Mouse (Mus musculus) liver, postnatal 0 days (tissue): ENCODE measurements around the gene Bmt2. TPM values are rescaled to one million over a fixed set of nuclear protein-coding genes. Genes with fewer than 3 reads are reported as not detected.

Source experiments
- ATAC-seq: fragments of 200-750 bp; cut with Nextera tagmentation; 2 replicates; pipeline ENCODE4 v1.8.0; 2017; ENCODE audit warnings: mild to moderate bottlenecking, moderate library complexity
- DNase-seq: peaks from one replicate; pipeline ENCODE4 v3.0.0-alpha.2; 2016
- H3K27ac ChIP-seq: fragments of 300-500 bp; sonication (generic); 2 replicates; pipeline ENCODE4 v1.5.1; 2014; ENCODE audit warnings: antibody characterized with exemption, moderate library complexity, mild to moderate bottlenecking, low read depth
- H3K27me3 ChIP-seq: fragments of 300-500 bp; sonication (generic); 2 replicates; pipeline ENCODE4 v1.6.1; 2014; ENCODE audit warnings: low read length, control low read depth, mixed read lengths; ENCODE audit not compliant: insufficient read depth
- H3K36me3 ChIP-seq: fragments of 300-500 bp; sonication (generic); replicated peaks from 2 replicates; pipeline ENCODE4 v1.6.1; 2014; ENCODE audit warnings: mild to moderate bottlenecking, control low read depth, low read length, moderate library complexity, mixed read lengths; ENCODE audit not compliant: insufficient read depth
- H3K4me1 ChIP-seq: fragments of 300-500 bp; sonication (generic); 2 replicates; pipeline ENCODE4 v1.6.1; 2014; ENCODE audit warnings: antibody characterized with exemption, mild to moderate bottlenecking, control low read depth; ENCODE audit not compliant: insufficient read depth
- H3K4me2 ChIP-seq: fragments of 300-500 bp; sonication (generic); 2 replicates; pipeline ENCODE4 v1.6.1; 2014; ENCODE audit warnings: low read depth, mild to moderate bottlenecking, low read length, moderate library complexity, mixed read lengths
- H3K4me3 ChIP-seq: fragments of 300-500 bp; sonication (generic); 2 replicates; pipeline ENCODE4 v1.5.1; 2014; ENCODE audit warnings: low read depth, low read length
- H3K9ac ChIP-seq: fragments of 300-500 bp; sonication (generic); replicated peaks from 2 replicates; pipeline ENCODE4 v1.6.1; 2014; ENCODE audit warnings: mild to moderate bottlenecking, moderate library complexity
- H3K9me3 ChIP-seq: fragments of 300-500 bp; sonication (generic); 2 replicates; pipeline ENCODE4 v1.6.1; 2016; ENCODE audit warnings: mild to moderate bottlenecking, control low read depth, low read length, mixed read lengths
- CTCF ChIP-seq: sonication (generic); IDR thresholded peaks from 2 replicates; pipeline ENCODE4 v1.5.1; 2016; ENCODE audit warnings: antibody characterized with exemption, low read depth
- EP300 ChIP-seq: IDR thresholded peaks from 2 replicates; pipeline ENCODE4 v1.6.1; 2016; ENCODE audit warnings: antibody characterized with exemption, low read depth, mild to moderate bottlenecking
- WGBS: fragments of 180-500 bp; shearing (Covaris S2); extraction: QIAGEN DNeasy Blood & Tissue Kit; methylation state at CpG from one replicate; pipeline ENCODE4 v1.1.7; 2014; ENCODE audit not compliant: insufficient replicate concordance; 5-methylcytosine and 5-hydroxymethylcytosine counted together
- polyA plus RNA-seq: library from polyadenylated mRNA; unstranded; fragments of >200 nt; fragmentation: Nextera tagmentation; extraction: Ambion mirVana; gene quantifications from 2 replicates; pipeline ENCODE4 v1.2.1, GENCODE M21; 2015

The Bmt2 gene
- polyA plus RNA-seq, 1 experiment from 2014 or later: 3.2 TPM

- peak; percentile 26 for DNase-seq
- H3K4me3 ChIP-seq: no peak overlapping the region
- H3K9me3 ChIP-seq: no peaks in the 10 kb centered on the region
- no peaks in the 10 kb centered on the region for H3K27me3 ChIP-seq
- 0 out of 2 replicates have a peak, but pooled peaks have one; percentile 49 for ATAC-seq
- TF ChIP-seq CTCF (no peak), EP300 (no peak)
- no peak overlapping the region for H3K27ac ChIP-seq
- peaks cover 7% of the 10 kb centered on the region; the same call in 1 of the 2 replicates for H3K36me3 ChIP-seq
- no peak overlapping the region for H3K9ac ChIP-seq
- H3K4me1 ChIP-seq: peaks cover 14% of the 10 kb centered on the region
- 39% methylated on average over 6 of the region's 6 CpGs for WGBS
- no peak overlapping the region; the same call in 1 of the 2 replicates for H3K4me2 ChIP-seq
These were observed 76.2 kb downstream of the Bmt2 start for GRCm38 (mm10) chr6:13601587-13601986.

- no peak for TF ChIP-seq CTCF
- no peak for TF ChIP-seq EP300
- peaks cover 9% of the 10 kb centered on the region; the same call in 1 of the 2 replicates for H3K4me1 ChIP-seq
- no peaks in the 10 kb centered on the region for H3K27me3 ChIP-seq
- H3K36me3 ChIP-seq: peaks cover 14% of the 10 kb centered on the region
- H3K4me2 ChIP-seq: no peak overlapping the region
- no peak overlapping the region for H3K9ac ChIP-seq
- no peak for ATAC-seq
- DNase-seq: no peak
- H3K27ac ChIP-seq: no peak overlapping the region
- H3K9me3 ChIP-seq: no peaks in the 10 kb centered on the region
- 76% methylated on average over 7 of the region's 7 CpGs for WGBS
- no peak overlapping the region for H3K4me3 ChIP-seq
These were observed 79.4 kb downstream of the Bmt2 start for GRCm38 (mm10) chr6:13598239-13598923.

- no peak overlapping the region for H3K9ac ChIP-seq
- H3K4me1 ChIP-seq: no peaks in the 10 kb centered on the region
- no peak for DNase-seq
- no peaks in the 10 kb centered on the region for H3K27me3 ChIP-seq
- no peak for TF ChIP-seq EP300
- TF ChIP-seq CTCF: no peak
- H3K27ac ChIP-seq: no peak overlapping the region
- no peaks in the 10 kb centered on the region for H3K9me3 ChIP-seq
- peaks cover 28% of the 10 kb centered on the region for H3K36me3 ChIP-seq
- H3K4me3 ChIP-seq: no peak overlapping the region
- WGBS: 68% methylated on average over 4 of the region's 4 CpGs
- H3K4me2 ChIP-seq: no peak overlapping the region
- ATAC-seq: no peak
These were observed 84.9 kb downstream of the Bmt2 start for GRCm38 (mm10) chr6:13592729-13593345.

- Histone ChIP-seq H3K4me2 (0 out of 2 replicates have a peak overlapping the region, but pooled peaks have one; percentile 40), H3K9me3 (no peaks in the 10 kb centered on the region), H3K36me3 (peaks cover 26% of the 10 kb centered on the region), H3K4me1 (peaks cover 5% of the 10 kb centered on the region), H3K9ac (no peak overlapping the region), H3K4me3 (no peak overlapping the region), H3K27me3 (no peaks in the 10 kb centered on the region), H3K27ac (no peak overlapping the region)
- peak; percentile 59; the same call in 1 of the 2 replicates for ATAC-seq
- no peak for TF ChIP-seq CTCF
- no peak for TF ChIP-seq EP300
- peak; percentile 46 for DNase-seq
- WGBS: 25% methylated on average over 2 of the region's 2 CpGs
These were observed 91.2 kb downstream of the Bmt2 start for GRCm38 (mm10) chr6:13586560-13586959.

- Histone ChIP-seq H3K27me3 (no peaks in the 10 kb centered on the region), H3K36me3 (peaks cover 22% of the 10 kb centered on the region), H3K27ac (no peak overlapping the region), H3K9ac (no peak overlapping the region), H3K9me3 (no peaks in the 10 kb centered on the region), H3K4me3 (no peak overlapping the region), H3K4me1 (peaks cover 5% of the 10 kb centered on the region), H3K4me2 (0 out of 2 replicates have a peak overlapping the region, but pooled peaks have one; percentile 40)
- TF ChIP-seq CTCF: no peak
- TF ChIP-seq EP300: no peak
- DNase-seq: no peak
- WGBS: 29% methylated on average over 8 of the region's 8 CpGs
- no peak for ATAC-seq
These were observed 91.6 kb downstream of the Bmt2 start for GRCm38 (mm10) chr6:13586154-13586553.

- Histone ChIP-seq H3K9ac (no peak overlapping the region), H3K9me3 (no peaks in the 10 kb centered on the region), H3K4me1 (peaks cover 5% of the 10 kb centered on the region), H3K36me3 (peaks cover 14% of the 10 kb centered on the region), H3K27me3 (no peaks in the 10 kb centered on the region), H3K4me3 (no peak overlapping the region), H3K27ac (no peak overlapping the region), H3K4me2 (no peak overlapping the region)
- no peak for TF ChIP-seq EP300
- TF ChIP-seq CTCF: no peak
- DNase-seq (no peak), ATAC-seq (no peak)
- WGBS: 85% methylated on average over 6 of the region's 6 CpGs
These were observed 93.0 kb downstream of the Bmt2 start for GRCm38 (mm10) chr6:13584788-13585187.
